Mouse (Mus musculus) mouse trophoblast stem cell (cell line): ENCODE measurements around the gene H6pd.

Experiments
- in situ Hi-C, 2 experiments: fragments of 300-500 bp; cut with MseI, MboI; formaldehyde crosslinking; loops; 2 replicates in 1 of 2; 3 replicates in 1 of 2; pipeline ENCODE4 v1.15.1; 2025

H6pd gene

GRCm38 (mm10) chr4:150029885-150030284 lies 21.1 kb upstream of the H6pd start:
- in situ Hi-C loops: no loop called here

- in situ Hi-C loops: no loop called here
These were observed 14.7 kb upstream of the H6pd start for GRCm38 (mm10) chr4:150023518-150023917.

- in situ Hi-C loops: no loop called here
These were observed 11.0 kb upstream of the H6pd start for GRCm38 (mm10) chr4:150019741-150020380.

GRCm38 (mm10) chr4:150015436-150015835 lies 6.6 kb upstream of the H6pd start:
- in situ Hi-C loops: no loop called here

GRCm38 (mm10) chr4:150014378-150015091 lies 5.7 kb upstream of the H6pd start:
- in situ Hi-C loops: no loop called here

- in situ Hi-C loops: no loop called here
These were observed 5.0 kb upstream of the H6pd start for GRCm38 (mm10) chr4:150013805-150014204.

GRCm38 (mm10) chr4:150013186-150013690 lies 4.4 kb upstream of the H6pd start:
- in situ Hi-C loops: no loop called here

GRCm38 (mm10) chr4:150012322-150012723 lies 3.5 kb upstream of the H6pd start:
- in situ Hi-C loops: no loop called here

- in situ Hi-C loops: no loop called here
These were observed 2.9 kb upstream of the H6pd start for GRCm38 (mm10) chr4:150011564-150012321.

- in situ Hi-C loops: no loop called here
These were observed 1.4 kb upstream of the H6pd start for GRCm38 (mm10) chr4:150010054-150010730.

GRCm38 (mm10) chr4:150009587-150009930 lies 736 bp upstream of the H6pd start:
- in situ Hi-C loops: no loop called here

GRCm38 (mm10) chr4:150008325-150008852 lies 434 bp downstream of the H6pd start:
- in situ Hi-C loops: no loop called here

- in situ Hi-C loops: no loop called here
These were observed 1.4 kb downstream of the H6pd start for GRCm38 (mm10) chr4:150007444-150007843.

- in situ Hi-C loops: no loop called here
These were observed 1.8 kb downstream of the H6pd start for GRCm38 (mm10) chr4:150006991-150007390.

GRCm38 (mm10) chr4:150006122-150006854 lies 2.5 kb downstream of the H6pd start:
- in situ Hi-C loops: no loop called here

- in situ Hi-C loops: no loop called here
These were observed 3.6 kb downstream of the H6pd start for GRCm38 (mm10) chr4:150005231-150005630.

- in situ Hi-C loops: no loop called here
These were observed 5.2 kb downstream of the H6pd start for GRCm38 (mm10) chr4:150003641-150004040.

GRCm38 (mm10) chr4:150003021-150003580 lies 5.7 kb downstream of the H6pd start:
- in situ Hi-C loops: no loop called here

- in situ Hi-C loops: no loop called here
These were observed 6.7 kb downstream of the H6pd start for GRCm38 (mm10) chr4:150002021-150002528.

- in situ Hi-C loops: no loop called here
These were observed 7.5 kb downstream of the H6pd start for GRCm38 (mm10) chr4:150001221-150001860.
